Mouse (Mus musculus) MEL (cell line): ENCODE data around the gene Cachd1. TPM values are rescaled to one million over a fixed set of nuclear protein-coding genes. Genes with fewer than 3 reads are reported as not detected.

Source experiments
- DNase-seq: peaks from one replicate; pipeline ENCODE4 v3.0.0; 2011; ENCODE audit warnings: low read depth, low spot score
- H3K27ac ChIP-seq: 2 replicates; pipeline ENCODE4 v1.5.1; 2012; ENCODE audit warnings: low read depth, mild to moderate bottlenecking, control low read depth, low read length, moderate library complexity; ENCODE audit not compliant: control insufficient read depth
- H3K27me3 ChIP-seq, 2 experiments: fragments of 150-350 bp in 1 of 2; sonication (generic) in 1 of 2; 2 replicates each; pipeline ENCODE4 v1.6.1; 2012; ENCODE audit warnings: low read length in 2 of 2, mild to moderate bottlenecking in 2 of 2, improper control_type of control experiment in 1 of 2, moderate library complexity in 1 of 2; ENCODE audit not compliant: insufficient read depth in 2 of 2, control insufficient read depth in 1 of 2
- H3K36me3 ChIP-seq, 2 experiments: 2 replicates each; pipeline ENCODE4 v1.6.1; 2012 to 2014; ENCODE audit warnings: low read length in 2 of 2, improper control_type of control experiment in 1 of 2, inconsistent platforms in 1 of 2, mild to moderate bottlenecking in 1 of 2; ENCODE audit not compliant: insufficient read depth in 2 of 2, control insufficient read depth in 1 of 2
- H3K4me1 ChIP-seq, 2 experiments: fragments of 150-350 bp in 1 of 2; sonication (generic) in 1 of 2; 2 replicates each; pipeline ENCODE4 v1.6.1; 2012; ENCODE audit warnings: low read length in 2 of 2, improper control_type of control experiment in 1 of 2, mild to moderate bottlenecking in 1 of 2; ENCODE audit not compliant: insufficient read depth in 2 of 2, control insufficient read depth in 1 of 2
- H3K4me3 ChIP-seq, 2 experiments: fragments of 150-350 bp in 1 of 2; sonication (generic) in 1 of 2; 2 replicates each; pipeline ENCODE4 v1.5.1; 2012; ENCODE audit warnings: low read depth in 2 of 2, low read length in 2 of 2, mild to moderate bottlenecking in 2 of 2, moderate library complexity in 2 of 2, control low read depth in 1 of 2, improper control_type of control experiment in 1 of 2; ENCODE audit not compliant: control insufficient read depth in 1 of 2, insufficient read depth in 1 of 2
- H3K79me2 ChIP-seq: 2 replicates; pipeline ENCODE4 v1.6.1; 2012; ENCODE audit warnings: mild to moderate bottlenecking, low read length, moderate library complexity; ENCODE audit not compliant: control insufficient read depth, poor library complexity, insufficient read depth
- H3K9ac ChIP-seq: 2 replicates; pipeline ENCODE4 v1.6.1; 2012; ENCODE audit warnings: low read depth, mild to moderate bottlenecking, control low read depth, low read length, moderate library complexity; ENCODE audit not compliant: control insufficient read depth, poor library complexity, severe bottlenecking
- H3K9me3 ChIP-seq: fragments of 150-350 bp; sonication (generic); replicated peaks from 2 replicates; pipeline ENCODE4 v1.6.1; 2012; ENCODE audit warnings: mild to moderate bottlenecking, low read length, improper control_type of control experiment, moderate library complexity; ENCODE audit not compliant: insufficient read depth
- BHLHE40 ChIP-seq: IDR thresholded peaks from 2 replicates; pipeline ENCODE4 v1.6.1; 2012; ENCODE audit warnings: low read depth, mild to moderate bottlenecking, inconsistent platforms, low read length, improper control_type of control experiment, borderline replicate concordance
- CHD1 ChIP-seq: IDR thresholded peaks from 2 replicates; pipeline ENCODE4 v1.6.1; 2012; ENCODE audit warnings: low read depth, mild to moderate bottlenecking, inconsistent platforms, low read length, improper control_type of control experiment
- CHD2 ChIP-seq: IDR thresholded peaks from 2 replicates; pipeline ENCODE4 v1.6.1; 2011; ENCODE audit warnings: low read length, improper control_type of control experiment
- CTCF ChIP-seq, 3 experiments: IDR thresholded peaks in 2 of 3; conservative IDR thresholded peaks in 1 of 3; 2 replicates each; pipeline ENCODE4 v1.5.1; 2011 to 2012; ENCODE audit warnings: low read length in 3 of 3, low read depth in 2 of 3, mild to moderate bottlenecking in 2 of 3, improper control_type of control experiment in 1 of 3, inconsistent platforms in 1 of 3, mixed read lengths in 1 of 3, moderate library complexity in 1 of 3; ENCODE audit not compliant: control insufficient read depth in 1 of 3, insufficient read depth in 1 of 3, poor library complexity in 1 of 3, severe bottlenecking in 1 of 3
- ELF1 ChIP-seq: IDR thresholded peaks from 2 replicates; pipeline ENCODE4 v1.6.1; 2014; ENCODE audit warnings: low read depth, mild to moderate bottlenecking, inconsistent platforms, low read length, improper control_type of control experiment, moderate library complexity
- EP300 ChIP-seq, 2 experiments: IDR thresholded peaks; 2 replicates each; pipeline ENCODE4 v1.6.1; 2011; ENCODE audit warnings: improper control_type of control experiment in 2 of 2, low read length in 2 of 2, low read depth in 1 of 2, mild to moderate bottlenecking in 1 of 2
- ETS1 ChIP-seq: IDR thresholded peaks from 2 replicates; pipeline ENCODE4 v1.6.1; 2012; ENCODE audit warnings: low read depth, mild to moderate bottlenecking, inconsistent platforms, low read length, improper control_type of control experiment, moderate library complexity
- KAT2A ChIP-seq: conservative IDR thresholded peaks from 2 replicates; pipeline ENCODE4 v1.6.1; 2012; ENCODE audit warnings: low read depth, low read length, improper control_type of control experiment, inconsistent platforms
- MAFK ChIP-seq: IDR thresholded peaks from 2 replicates; pipeline ENCODE4 v1.6.1; 2011; ENCODE audit warnings: low read depth, mild to moderate bottlenecking, low read length, improper control_type of control experiment, borderline replicate concordance
- MEF2A ChIP-seq: IDR thresholded peaks from 2 replicates; pipeline ENCODE4 v1.6.1; 2014; ENCODE audit warnings: low read depth, mild to moderate bottlenecking, inconsistent platforms, low read length, improper control_type of control experiment; ENCODE audit not compliant: poor library complexity, insufficient replicate concordance, severe bottlenecking; ENCODE audit errors: extremely low read depth
- MXI1 ChIP-seq: IDR thresholded peaks from 2 replicates; pipeline ENCODE4 v1.6.1; 2011; ENCODE audit warnings: mild to moderate bottlenecking, low read depth, low read length, improper control_type of control experiment
- MYB ChIP-seq: IDR thresholded peaks from 2 replicates; pipeline ENCODE4 v1.6.1; 2011; ENCODE audit warnings: mild to moderate bottlenecking, low read depth, low read length, improper control_type of control experiment
- MYC ChIP-seq: IDR thresholded peaks from 2 replicates; pipeline ENCODE4 v1.6.1; 2011; ENCODE audit warnings: low read depth, mild to moderate bottlenecking, low read length, improper control_type of control experiment, moderate library complexity
- NELFE ChIP-seq: IDR thresholded peaks from 2 replicates; pipeline ENCODE4 v1.6.1; 2011; ENCODE audit warnings: low read depth, low read length, improper control_type of control experiment
- NRF1 ChIP-seq: IDR thresholded peaks from 2 replicates; pipeline ENCODE4 v1.6.1; 2014; ENCODE audit warnings: low read depth, mild to moderate bottlenecking, inconsistent platforms, low read length, improper control_type of control experiment, moderate library complexity; ENCODE audit not compliant: poor library complexity, insufficient read depth, severe bottlenecking
- POLR2AphosphoS2 ChIP-seq: IDR thresholded peaks from 2 replicates; pipeline ENCODE4 v1.6.1; 2011; ENCODE audit warnings: low read length, improper control_type of control experiment
- POLR2AphosphoS5 ChIP-seq: IDR thresholded peaks from 2 replicates; pipeline ENCODE4 v1.6.1; 2012; ENCODE audit warnings: low read depth, borderline replicate concordance, mild to moderate bottlenecking, inconsistent platforms, low read length, moderate library complexity, mixed read lengths
- RAD21 ChIP-seq: IDR thresholded peaks from 2 replicates; pipeline ENCODE4 v1.6.1; 2011; ENCODE audit warnings: mild to moderate bottlenecking, low read depth, low read length, improper control_type of control experiment
- RCOR1 ChIP-seq: IDR thresholded peaks from 2 replicates; pipeline ENCODE4 v1.6.1; 2012; ENCODE audit warnings: low read depth, mild to moderate bottlenecking, inconsistent platforms, low read length, improper control_type of control experiment
- SIN3A ChIP-seq: IDR thresholded peaks from 2 replicates; pipeline ENCODE4 v1.6.1; 2012; ENCODE audit warnings: low read length, improper control_type of control experiment, inconsistent platforms
- TAL1 ChIP-seq: IDR thresholded peaks from 2 replicates; pipeline ENCODE4 v1.6.1; 2012; ENCODE audit warnings: mild to moderate bottlenecking, inconsistent platforms, low read length, moderate library complexity, mixed read lengths
- TCF12 ChIP-seq: IDR thresholded peaks from 2 replicates; pipeline ENCODE4 v1.6.1; 2014; ENCODE audit warnings: low read depth, mild to moderate bottlenecking, inconsistent platforms, low read length, improper control_type of control experiment, moderate library complexity
- ZMIZ1 ChIP-seq: IDR thresholded peaks from 2 replicates; pipeline ENCODE4 v1.6.1; 2012; ENCODE audit warnings: low read depth, mild to moderate bottlenecking, inconsistent platforms, low read length, improper control_type of control experiment, moderate library complexity
- ZNF384 ChIP-seq: IDR thresholded peaks from 2 replicates; pipeline ENCODE4 v1.6.1; 2012; ENCODE audit warnings: low read depth, mild to moderate bottlenecking, inconsistent platforms, low read length, improper control_type of control experiment
- polyA plus RNA-seq, 2 experiments: library from polyadenylated mRNA; stranded (reverse) in 1 of 2; unstranded in 1 of 2; fragments of >175 nt in 1 of 2; fragments of >200 nt in 1 of 2; gene quantifications; 2 replicates each; pipeline versions ENCODE4 v1.2.1 to v1.2.4; 2012; ENCODE audit warnings: low replicate concordance in 2 of 2, low read depth in 1 of 2; ENCODE audit not compliant: insufficient read length in 2 of 2, insufficient read depth in 1 of 2, missing spikeins in 1 of 2
- total RNA-seq: library from RNA; depleted of rRNA; stranded (reverse); fragments of 300-350 nt; gene quantifications from 2 replicates; pipeline ENCODE4 v1.2.3, GENCODE M21; 2012

The Cachd1 gene
- total and polyA plus RNA-seq, 3 experiments = 4.0 to 15.8 TPM; not detected in 1

GRCm38 (mm10) chr4:100913666-100914065 is 137.2 kb downstream of the Cachd1 start:
- H3K27me3 ChIP-seq = no peaks in the 10 kb centered on the region
- no peak for TF ChIP-seq RCOR1
- TF ChIP-seq RAD21 = no peak
- TF ChIP-seq ELF1 = no peak
- TF ChIP-seq NELFE = no peak
- TF ChIP-seq MYC = no peak
- H3K27ac ChIP-seq = no peak overlapping the region
- no peaks in the 10 kb centered on the region for H3K79me2 ChIP-seq
- no peaks in the 10 kb centered on the region for H3K4me1 ChIP-seq
- no peaks in the 10 kb centered on the region for H3K9me3 ChIP-seq
- no peaks in the 10 kb centered on the region for H3K36me3 ChIP-seq
- no peak for DNase-seq
- no peak overlapping the region for H3K9ac ChIP-seq
- H3K4me3 ChIP-seq = no peak overlapping the region

- Histone ChIP-seq H3K9ac (no peak overlapping the region), H3K4me3 (no peak overlapping the region), H3K4me1 (no peaks in the 10 kb centered on the region), H3K27ac (no peak overlapping the region), H3K9me3 (no peaks in the 10 kb centered on the region), H3K79me2 (no peaks in the 10 kb centered on the region), H3K36me3 (no peaks in the 10 kb centered on the region), H3K27me3 (no peaks in the 10 kb centered on the region)
- no peak for DNase-seq
- TF ChIP-seq CHD2 (no peak), NELFE (no peak), EP300 (IDR thresholded peaks at IDR 0.05; ENCODE audit: low read depth in 1 of 2, low read length in 2 of 2) (no peak), CHD1 (no peak), CTCF (IDR thresholded peaks at IDR 0.05 in 2 of 3, conservative IDR thresholded peaks at IDR 0.05 in 1 of 3; ENCODE audit: control insufficient read depth in 1 of 3, insufficient read depth in 1 of 3, low read depth in 2 of 3, low read length in 3 of 3, poor library complexity in 1 of 3, severe bottlenecking in 1 of 3) (no peak), ETS1 (no peak), MEF2A (no peak), TCF12 (no peak), ZNF384 (no peak)
- TF ChIP-seq, all 39 proteins: peak for 0
Observed at GRCm38 (mm10) chr4:100914532-100914931, 138.1 kb downstream of the Cachd1 start.

- no peaks in the 10 kb centered on the region for H3K36me3 ChIP-seq
- no peak overlapping the region for H3K4me3 ChIP-seq
- H3K9me3 ChIP-seq = no peaks in the 10 kb centered on the region
- no peak for DNase-seq
- H3K4me1 ChIP-seq = no peaks in the 10 kb centered on the region
- H3K27ac ChIP-seq = no peak overlapping the region
- no peak overlapping the region for H3K9ac ChIP-seq
- no peaks in the 10 kb centered on the region for H3K27me3 ChIP-seq
- TF ChIP-seq MYB (no peak), MAFK (no peak), MXI1 (no peak), BHLHE40 (no peak), NELFE (no peak), KAT2A (no peak), TAL1 (no peak), MEF2A (no peak), POLR2AphosphoS2 (no peak), POLR2AphosphoS5 (no peak), NRF1 (no peak), TCF12 (no peak), SIN3A (no peak), ZMIZ1 (no peak)
- H3K79me2 ChIP-seq = no peaks in the 10 kb centered on the region
Observed at GRCm38 (mm10) chr4:100915093-100915492, 138.6 kb downstream of the Cachd1 start.
